Mouse (Mus musculus): ENCODE measurements at regions not wholly inside any gene's neighbourhood (a gene's known extent, or its start where the extent isn't known, plus 50 kb on each side); places are given as distances from the start of the nearest gene placed in this dataset.

DNA sequence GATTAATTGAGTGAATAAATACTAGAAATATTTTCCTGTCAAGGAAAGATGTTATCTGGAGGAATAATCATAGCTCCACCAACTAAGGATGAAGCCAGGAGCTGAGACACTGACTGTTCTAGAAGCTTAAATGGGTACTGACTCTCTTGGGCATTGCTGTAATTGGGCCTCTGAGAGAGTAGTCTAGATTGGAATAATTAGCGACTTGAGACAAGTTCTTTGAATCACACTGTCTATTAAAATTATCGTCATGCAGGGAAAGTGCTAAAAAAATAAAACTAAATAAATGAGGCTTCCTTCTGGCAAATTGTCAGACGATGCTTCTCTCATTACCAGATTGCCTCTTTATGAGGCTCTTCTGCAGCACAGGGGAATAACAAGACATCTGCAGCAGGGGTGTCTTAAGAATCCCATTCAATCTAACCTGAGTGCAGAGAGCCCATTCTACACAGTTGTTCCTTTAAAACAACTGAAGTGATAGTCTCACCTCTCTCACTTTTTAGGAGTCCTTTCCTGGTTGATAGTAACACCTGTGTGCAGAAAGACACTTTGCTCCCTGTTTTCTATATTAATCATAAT is 1203.5 kb downstream of the Fam181b start:
- Histone ChIP-seq H3K9ac (replicated peaks) (no peak overlapping the region), H3K36me3 (no peaks in the 10 kb centered on the region), H3K4me2 (replicated peaks) (no peak overlapping the region), H3K4me1 (replicated peaks) (peaks cover 2% of the 10 kb centered on the region; the same call in 1 of the 2 replicates), H3K4me3 (replicated peaks) (no peak overlapping the region), H3K27me3 (no peaks in the 10 kb centered on the region), H3K27ac (no peak overlapping the region), H3K9me3 (no peaks in the 10 kb centered on the region)
- 69% methylated on average over 3 of the region's 3 CpGs for WGBS
- no peak for ATAC-seq

DNA sequence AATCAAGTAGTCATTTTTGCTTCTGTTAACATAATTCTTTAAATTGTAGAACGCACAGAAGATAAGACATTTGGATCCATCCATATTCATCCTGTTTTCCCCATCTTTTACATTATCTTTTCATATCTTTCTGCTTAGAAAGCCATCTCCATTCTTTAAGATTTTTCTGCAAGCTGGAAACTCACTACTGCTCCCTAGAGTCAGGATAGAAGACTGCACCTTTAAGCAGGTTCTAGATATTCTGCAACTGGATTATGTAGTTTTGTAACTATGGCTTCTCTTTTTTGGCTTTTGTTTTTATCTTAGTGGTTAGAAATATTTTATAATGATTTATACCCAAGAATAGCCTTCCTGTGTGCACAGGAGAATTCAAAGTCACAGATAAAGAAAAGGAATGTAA is 1225.9 kb downstream of the Fam181b start:
- Histone ChIP-seq H3K4me1 (replicated peaks) (no peaks in the 10 kb centered on the region), H3K27me3 (no peaks in the 10 kb centered on the region), H3K4me3 (replicated peaks) (no peak overlapping the region), H3K9me3 (no peaks in the 10 kb centered on the region), H3K27ac (no peak overlapping the region), H3K36me3 (no peaks in the 10 kb centered on the region), H3K9ac (replicated peaks) (no peak overlapping the region), H3K4me2 (replicated peaks) (no peak overlapping the region)
- 95% methylated on average over 1 of the region's 1 CpGs for WGBS
- ATAC-seq, result no peak

DNA sequence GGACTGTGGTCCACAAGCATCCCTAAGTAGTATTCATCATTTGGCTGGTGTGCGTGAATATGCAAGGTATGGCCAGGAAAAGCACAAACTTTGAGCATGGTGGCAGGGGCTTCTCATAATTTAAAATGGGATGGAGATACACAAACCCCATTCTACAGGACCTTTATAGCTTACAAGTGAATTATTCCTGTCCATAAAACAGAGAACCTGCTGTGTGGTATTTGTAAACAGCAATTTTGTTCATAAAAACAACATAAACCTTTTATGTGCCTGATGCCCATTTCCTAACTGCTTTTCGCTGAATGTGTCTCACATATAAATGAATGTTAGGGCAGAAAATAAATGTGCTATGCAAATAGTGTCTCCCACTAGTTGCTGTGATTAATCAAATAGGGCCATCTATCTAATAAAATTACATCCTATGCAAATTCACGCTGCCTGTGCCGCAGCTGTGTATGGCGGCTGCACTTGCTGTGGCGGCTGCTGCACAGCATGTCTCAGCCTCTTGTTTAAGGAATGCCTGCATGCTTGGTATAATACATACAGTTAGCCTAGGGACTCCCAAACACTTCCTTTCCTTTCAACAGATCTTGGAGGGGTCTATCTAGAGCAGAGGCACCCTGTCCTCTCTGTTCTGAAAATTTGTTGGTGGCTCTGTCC is 1235.4 kb downstream of the Fam181b start:
- 92% methylated on average over 6 of the region's 6 CpGs for WGBS
- no peak for ATAC-seq

DNA sequence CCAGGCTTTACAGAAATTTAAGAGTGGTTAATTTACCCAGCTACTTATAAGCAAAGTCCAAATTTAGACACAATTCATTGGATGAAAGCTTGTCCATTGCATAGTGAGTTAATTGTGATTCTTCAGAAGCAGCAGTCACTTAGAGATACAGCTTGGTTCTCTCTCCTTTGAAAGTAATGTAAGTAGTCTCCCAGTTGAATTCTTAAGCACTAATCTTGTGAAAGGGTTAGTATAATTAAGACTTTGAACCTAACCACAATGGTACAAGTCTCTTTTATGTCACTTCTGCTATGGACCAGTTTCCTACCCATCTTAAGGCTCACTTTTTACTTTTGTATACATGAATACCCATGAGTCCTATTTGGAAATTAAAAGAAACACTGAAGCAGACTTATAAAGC is 1252.9 kb downstream of the Fam181b start:
- Histone ChIP-seq H3K27me3 (no peaks in the 10 kb centered on the region), H3K9ac (replicated peaks) (no peak overlapping the region), H3K4me2 (replicated peaks) (no peak overlapping the region), H3K4me1 (replicated peaks) (no peaks in the 10 kb centered on the region), H3K4me3 (replicated peaks) (no peak overlapping the region), H3K27ac (no peak overlapping the region), H3K36me3 (no peaks in the 10 kb centered on the region), H3K9me3 (no peaks in the 10 kb centered on the region)
- no peak for ATAC-seq

More for the DNA sequence above, 1235.4 kb downstream of the Fam181b start:
- Histone ChIP-seq H3K27me3 (no peaks in the 10 kb centered on the region), H3K9ac (replicated peaks) (no peak overlapping the region), H3K4me2 (replicated peaks) (no peak overlapping the region), H3K27ac (no peak overlapping the region), H3K4me3 (replicated peaks) (no peak overlapping the region), H3K4me1 (replicated peaks) (no peaks in the 10 kb centered on the region), H3K36me3 (no peaks in the 10 kb centered on the region), H3K9me3 (no peaks in the 10 kb centered on the region)

All from midbrain, embryonic 13.5 days (tissue).